Mouse (Mus musculus): ENCODE data around the gene Emp2. TPM values are rescaled to one million over a fixed set of nuclear protein-coding genes. Genes with fewer than 3 reads are reported as not detected.

The Emp2 gene
- total and polyA plus RNA-seq, 2 experiments from 2014 or later = 18.9 to 21.9 TPM

GRCm38 (mm10) chr16:10300231-10301186 lies 13.3 kb downstream of the Emp2 start:
- no peaks in the 10 kb centered on the region for H3K9me3 ChIP-seq (ENCODE audit: low read length)
- H3K27ac ChIP-seq (ENCODE audit: low read depth, low read length) = no peak overlapping the region
- no peak for ATAC-seq (ENCODE audit: low FRiP score)
- no peak for DNase-seq (ENCODE audit: low spot score)
- no peak overlapping the region for H3K4me3 ChIP-seq (ENCODE audit: low read depth, low read length)
- H3K4me2 ChIP-seq (ENCODE audit: low read depth, low read length, poor library complexity, severe bottlenecking) = no peak overlapping the region
- no peaks in the 10 kb centered on the region for H3K36me3 ChIP-seq (ENCODE audit: insufficient read depth, low read length)
- H3K9ac ChIP-seq (replicated peaks; ENCODE audit: low read length, poor library complexity, severe bottlenecking) = no peak overlapping the region
- no peaks in the 10 kb centered on the region for H3K27me3 ChIP-seq (ENCODE audit: insufficient read depth, low read length)
- WGBS = 66% methylated on average over 3 of the region's 3 CpGs
- no peak for TF ChIP-seq CTCF (IDR thresholded peaks at IDR 0.05)
- no peaks in the 10 kb centered on the region for H3K4me1 ChIP-seq (ENCODE audit: insufficient read depth, low read length)

GRCm38 (mm10) chr16:10299637-10300036 lies 14.1 kb downstream of the Emp2 start:
- Histone ChIP-seq H3K4me2 (ENCODE audit: low read depth, low read length, poor library complexity, severe bottlenecking) (no peak overlapping the region), H3K9me3 (ENCODE audit: low read length) (no peaks in the 10 kb centered on the region), H3K4me3 (ENCODE audit: low read depth, low read length) (no peak overlapping the region), H3K27me3 (ENCODE audit: insufficient read depth, low read length) (no peaks in the 10 kb centered on the region), H3K36me3 (ENCODE audit: insufficient read depth, low read length) (no peaks in the 10 kb centered on the region), H3K4me1 (ENCODE audit: insufficient read depth, low read length) (no peaks in the 10 kb centered on the region), H3K27ac (ENCODE audit: low read depth, low read length) (no peak overlapping the region), H3K9ac (replicated peaks; ENCODE audit: low read length, poor library complexity, severe bottlenecking) (no peak overlapping the region)
- 39% methylated on average over 8 of the region's 8 CpGs for WGBS
- ATAC-seq (ENCODE audit: low FRiP score) = no peak
- TF ChIP-seq CTCF (IDR thresholded peaks at IDR 0.05) = no peak
- DNase-seq (ENCODE audit: low spot score) = no peak

- TF ChIP-seq CTCF (IDR thresholded peaks at IDR 0.05) = no peak
- no peak overlapping the region for H3K4me3 ChIP-seq (ENCODE audit: low read depth, low read length)
- WGBS = 84% methylated on average over 10 of the region's 10 CpGs
- no peaks in the 10 kb centered on the region for H3K36me3 ChIP-seq (ENCODE audit: insufficient read depth, low read length)
- no peaks in the 10 kb centered on the region for H3K4me1 ChIP-seq (ENCODE audit: insufficient read depth, low read length)
- no peaks in the 10 kb centered on the region for H3K9me3 ChIP-seq (ENCODE audit: low read length)
- no peak overlapping the region for H3K4me2 ChIP-seq (ENCODE audit: low read depth, low read length, poor library complexity, severe bottlenecking)
- DNase-seq (ENCODE audit: low spot score) = peak; percentile 34
- no peak for ATAC-seq (ENCODE audit: low FRiP score)
- H3K27ac ChIP-seq (ENCODE audit: low read depth, low read length) = no peak overlapping the region
- no peaks in the 10 kb centered on the region for H3K27me3 ChIP-seq (ENCODE audit: insufficient read depth, low read length)
- H3K9ac ChIP-seq (replicated peaks; ENCODE audit: low read length, poor library complexity, severe bottlenecking) = no peak overlapping the region
These were observed 15.8 kb downstream of the Emp2 start for GRCm38 (mm10) chr16:10297696-10298644.

- WGBS = 87% methylated on average over 6 of the region's 6 CpGs
- Histone ChIP-seq H3K4me3 (ENCODE audit: low read depth, low read length) (no peak overlapping the region), H3K9ac (replicated peaks; ENCODE audit: low read length, poor library complexity, severe bottlenecking) (no peak overlapping the region), H3K9me3 (ENCODE audit: low read length) (no peaks in the 10 kb centered on the region), H3K27ac (ENCODE audit: low read depth, low read length) (no peak overlapping the region), H3K4me2 (ENCODE audit: low read depth, low read length, poor library complexity, severe bottlenecking) (no peak overlapping the region), H3K27me3 (ENCODE audit: insufficient read depth, low read length) (no peaks in the 10 kb centered on the region), H3K4me1 (ENCODE audit: insufficient read depth, low read length) (no peaks in the 10 kb centered on the region), H3K36me3 (ENCODE audit: insufficient read depth, low read length) (no peaks in the 10 kb centered on the region)
- DNase-seq (ENCODE audit: low spot score) (no peak), ATAC-seq (ENCODE audit: low FRiP score) (no peak)
- no peak for TF ChIP-seq CTCF (IDR thresholded peaks at IDR 0.05)
These were observed 25.7 kb downstream of the Emp2 start for GRCm38 (mm10) chr16:10288115-10288514.

- H3K36me3 ChIP-seq (ENCODE audit: insufficient read depth, low read length) = no peaks in the 10 kb centered on the region
- H3K9ac ChIP-seq (replicated peaks; ENCODE audit: low read length, poor library complexity, severe bottlenecking) = no peak overlapping the region
- no peak for ATAC-seq (ENCODE audit: low FRiP score)
- H3K4me2 ChIP-seq (ENCODE audit: low read depth, low read length, poor library complexity, severe bottlenecking) = no peak overlapping the region
- H3K27me3 ChIP-seq (ENCODE audit: insufficient read depth, low read length) = no peaks in the 10 kb centered on the region
- DNase-seq (ENCODE audit: low spot score) = no peak
- no peak overlapping the region for H3K4me3 ChIP-seq (ENCODE audit: low read depth, low read length)
- no peaks in the 10 kb centered on the region for H3K4me1 ChIP-seq (ENCODE audit: insufficient read depth, low read length)
- H3K9me3 ChIP-seq (ENCODE audit: low read length) = no peaks in the 10 kb centered on the region
- WGBS = 82% methylated on average over 9 of the region's 9 CpGs
- H3K27ac ChIP-seq (ENCODE audit: low read depth, low read length) = no peak overlapping the region
- no peak for TF ChIP-seq CTCF (IDR thresholded peaks at IDR 0.05)
These were observed 27.1 kb downstream of the Emp2 start for GRCm38 (mm10) chr16:10286513-10287268.
